9 mouse cellular contexts compared by ENCODE assay signal in the genomic region with DNA sequence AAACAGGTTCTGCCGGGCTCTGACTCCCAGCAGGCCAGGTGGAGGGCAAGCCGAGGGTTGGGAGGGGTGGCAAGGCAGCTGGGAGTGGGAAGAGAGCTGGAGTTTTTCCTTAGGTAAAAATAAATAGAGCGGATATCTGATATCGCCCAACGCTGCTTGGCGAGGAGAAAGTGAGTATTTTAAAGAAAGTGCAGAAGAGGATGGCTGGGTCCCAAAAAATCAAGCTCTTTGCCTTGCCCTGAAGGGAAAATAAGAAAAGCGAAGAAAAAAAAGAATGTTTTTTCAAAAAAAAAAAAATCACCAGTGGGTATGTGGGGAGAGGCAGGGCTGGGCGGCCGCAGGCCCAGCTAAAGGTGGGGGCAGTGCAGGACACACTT. TPM values are rescaled to one million over a fixed set of nuclear protein-coding genes. Genes with fewer than 3 reads are reported as not detected.
DNase-seq lines count a peak whose midpoint lies in the region; ATAC-seq and TF ChIP-seq lines count a peak whose summit lies in the region.
"Had no signal": no experiment of that assay in that cellular context is flagged by ENCODE, and none has a peak within 500 bp of the region (broad histone marks: within the 10 kb centered on the region; RNA-seq: fewer than 3 reads in every experiment).

No protein-coding gene starts in this region.

- H3K79me2 ChIP-seq in CH12.LX (replicated peaks; ENCODE audit: control insufficient read depth, extremely low read depth, insufficient read depth, poor library complexity, severe bottlenecking), result no peaks in the 10 kb centered on the region

- TF ChIP-seq RAD21 in CH12.LX (IDR thresholded peaks at IDR 0.05; ENCODE audit: low read depth, low read length), result no peak

- WGBS in heart, embryonic 10.5 days, result 21% methylated on average over 9 of the region's 9 CpGs
- WGBS in forebrain, embryonic 13.5 days, result 11% methylated on average over 9 of the region's 9 CpGs
- WGBS in liver, embryonic 14.5 days (ENCODE audit: insufficient replicate concordance), result 47% methylated on average over 9 of the region's 9 CpGs

- intact Hi-C loops in heart, postnatal 25 days (cut with DNase I), result loop anchor here (2.0 to 5.0 kb wide), 2 partner anchors 125 to 331 kb away; partner anchors contain the start of gene Flvcr2
- intact Hi-C loops in left cerebral cortex, postnatal 36 days (cut with DNase I), result loop anchor here (1.0 to 2.0 kb wide), 3 partner anchors 52 to 213 kb away; no protein-coding TSS in a partner anchor

- dilution Hi-C loops in CH12.LX (cut with MboI; ENCODE audit: extremely low pct_ligation_motif_present, extremely low pct_unique_long_range_greater_than_20kb, low sequenced_read_pairs), result no loop called here

- TF ChIP-seq POLR2A in CH12.LX (IDR thresholded peaks at IDR 0.05; ENCODE audit: low read depth, low read length), result no peak

- peak overlapping the region; percentile 92 for H3K27ac ChIP-seq in heart, embryonic 10.5 days
- no peak overlapping the region for H3K27ac ChIP-seq in CH12.LX (ENCODE audit: insufficient read depth, low read depth)
- peak overlapping the region; percentile 25; the same call in 1 of the 2 replicates for H3K27ac ChIP-seq in forebrain, embryonic 13.5 days
- no peak overlapping the region for H3K27ac ChIP-seq in liver, embryonic 14.5 days

- H3K4me3 ChIP-seq in heart, embryonic 10.5 days, result peak overlapping the region; percentile 70
- no peak overlapping the region for H3K4me3 ChIP-seq in CH12.LX (replicated peaks in 1 of 3; ENCODE audit: low read depth in 2 of 3, low read length in 2 of 3, poor library complexity in 1 of 3)
- peak overlapping the region; percentile 49 for H3K4me3 ChIP-seq in forebrain, embryonic 13.5 days
- H3K4me3 ChIP-seq in liver, embryonic 14.5 days (ENCODE audit: insufficient read depth in 1 of 2, low read depth in 2 of 2, low read length in 2 of 2), result peak overlapping the region; percentile 48 to 57; a peak in 3 of 4 replicates

- no peak for ATAC-seq in forebrain, embryonic 13.5 days
- ATAC-seq in liver, embryonic 14.5 days (ENCODE audit: insufficient read depth), result no peak

- no peak for DNase-seq in heart, embryonic 10.5 days (ENCODE audit: low spot score)
- DNase-seq in heart, postnatal 25 days (ENCODE audit: low spot score), result no peak
- DNase-seq in CH12.LX (ENCODE audit: extremely low read depth), result no peak
- no peak for DNase-seq in liver, embryonic 14.5 days (ENCODE audit: low read depth in 3 of 3, low spot score in 3 of 3)
- DNase-seq in urinary bladder, postnatal 4 days (ENCODE audit: low spot score in 2 of 2), result no peak
- no peak for DNase-seq in left cerebral cortex, postnatal 36 days (ENCODE audit: low spot score in 2 of 2)
- DNase-seq in T-cell, adult 2 months (ENCODE audit: low spot score), result no peak

- peaks cover 33% of the 10 kb centered on the region for H3K4me1 ChIP-seq in heart, embryonic 10.5 days
- peaks cover 0 to 3% of the 10 kb centered on the region in 2 experiments; a peak in 1 of 4 replicates for H3K4me1 ChIP-seq in CH12.LX (ENCODE audit: control insufficient read depth in 1 of 2, insufficient read depth in 2 of 2)
- peaks cover 30% of the 10 kb centered on the region for H3K4me1 ChIP-seq in forebrain, embryonic 13.5 days
- H3K4me1 ChIP-seq in liver, embryonic 14.5 days (replicated peaks; ENCODE audit: control insufficient read depth in 2 of 2, insufficient read depth in 2 of 2, low read length in 1 of 2), result no peaks in the 10 kb centered on the region; a peak in 1 of 4 replicates

- peak overlapping the region; percentile 66 for H3K4me2 ChIP-seq in CH12.LX (ENCODE audit: insufficient read depth, low read depth, poor library complexity, severe bottlenecking)
- H3K4me2 ChIP-seq in forebrain, embryonic 13.5 days, result peak overlapping the region; percentile 78
- peak overlapping the region; percentile 80 for H3K4me2 ChIP-seq in liver, embryonic 14.5 days (ENCODE audit: low read depth)

- no peak for TF ChIP-seq EP300 in CH12.LX (IDR thresholded peaks at IDR 0.05; ENCODE audit: low read length)
- no peak for TF ChIP-seq EP300 in liver, embryonic 14.5 days (IDR thresholded peaks at IDR 0.05; ENCODE audit: low read depth)

- TF ChIP-seq CTCF in CH12.LX (conservative IDR thresholded peaks at IDR 0.05 in 1 of 2, IDR thresholded peaks at IDR 0.05 in 1 of 2; ENCODE audit: low read depth in 2 of 2, low read length in 2 of 2), result no peak
- TF ChIP-seq CTCF in liver, embryonic 14.5 days (IDR thresholded peaks at IDR 0.05; ENCODE audit: low read depth), result no peak

- H3K27me3 ChIP-seq in heart, embryonic 10.5 days (ENCODE audit: insufficient read depth, poor library complexity, severe bottlenecking), result peaks cover 14% of the 10 kb centered on the region; the same call in 1 of the 2 replicates
- peaks cover 25% of the 10 kb centered on the region for H3K27me3 ChIP-seq in CH12.LX (replicated peaks)
- H3K27me3 ChIP-seq in forebrain, embryonic 13.5 days, result peaks cover 24% of the 10 kb centered on the region
- H3K27me3 ChIP-seq in liver, embryonic 14.5 days (ENCODE audit: control insufficient read depth, insufficient read depth, low read length), result peaks cover 31% of the 10 kb centered on the region

- 0 out of 2 replicates have a peak, but pooled peaks cover 4% of the 10 kb centered on the region for H3K36me3 ChIP-seq in heart, embryonic 10.5 days
- no peaks in the 10 kb centered on the region for H3K36me3 ChIP-seq in CH12.LX (replicated peaks in 1 of 2; ENCODE audit: control insufficient read depth in 1 of 2, insufficient read depth in 1 of 2, low read length in 1 of 2)
- H3K36me3 ChIP-seq in forebrain, embryonic 13.5 days (ENCODE audit: poor library complexity, severe bottlenecking), result no peaks in the 10 kb centered on the region
- H3K36me3 ChIP-seq in liver, embryonic 14.5 days (replicated peaks; ENCODE audit: control insufficient read depth, insufficient read depth, low read depth), result no peaks in the 10 kb centered on the region

- H3K9me3 ChIP-seq in heart, embryonic 10.5 days, result no peaks in the 10 kb centered on the region
- no peaks in the 10 kb centered on the region for H3K9me3 ChIP-seq in CH12.LX (replicated peaks; ENCODE audit: low read length)
- no peaks in the 10 kb centered on the region for H3K9me3 ChIP-seq in forebrain, embryonic 13.5 days (replicated peaks)
- H3K9me3 ChIP-seq in liver, embryonic 14.5 days (ENCODE audit: control insufficient read depth, low read length), result no peaks in the 10 kb centered on the region

- peak overlapping the region; percentile 46; the same call in 1 of the 2 replicates for H3K9ac ChIP-seq in CH12.LX (ENCODE audit: insufficient read depth, low read depth)
- H3K9ac ChIP-seq in forebrain, embryonic 13.5 days, result peak overlapping the region; percentile 65
- no peak overlapping the region for H3K9ac ChIP-seq in liver, embryonic 14.5 days (replicated peaks)

- in situ Hi-C loops in CH12.LX (cut with MboI; ENCODE audit: low pct_ligation_motif_present, low pct_unique_long_range_greater_than_20kb, low sequenced_read_pairs), result loop anchor here (5.0 to 10.0 kb wide), 3 partner anchors 53 to 226 kb away; no protein-coding TSS in a partner anchor

TF ChIP-seq in CH12.LX, 34 proteins besides CTCF, POLR2A, EP300 and RAD21:
- no peak for TF ChIP-seq UBTF (IDR thresholded peaks at IDR 0.05; ENCODE audit: low read depth, low read length)
- TF ChIP-seq GABPA (IDR thresholded peaks at IDR 0.05; ENCODE audit: insufficient replicate concordance, low read depth, low read length), result no peak
- no peak for TF ChIP-seq JUND (conservative IDR thresholded peaks at IDR 0.05; ENCODE audit: low read depth, low read length)
- TF ChIP-seq CHD1 (IDR thresholded peaks at IDR 0.05; ENCODE audit: low read depth, low read length), result no peak
- no peak for TF ChIP-seq MAX (IDR thresholded peaks at IDR 0.05; ENCODE audit: low read length)
- TF ChIP-seq BHLHE40 (IDR thresholded peaks at IDR 0.05; ENCODE audit: low read depth, low read length), result no peak
- no peak for TF ChIP-seq POLR2AphosphoS2 (IDR thresholded peaks at IDR 0.05; ENCODE audit: low read depth, low read length)
- no peak for TF ChIP-seq MEF2A (IDR thresholded peaks at IDR 0.05; ENCODE audit: borderline replicate concordance, low read depth, low read length)
- TF ChIP-seq ETS1 (conservative IDR thresholded peaks at IDR 0.05; ENCODE audit: low read depth, low read length), result no peak
- no peak for TF ChIP-seq KAT2A (IDR thresholded peaks at IDR 0.05; ENCODE audit: insufficient replicate concordance, low read length)
- no peak for TF ChIP-seq MAFK (IDR thresholded peaks at IDR 0.05; ENCODE audit: insufficient replicate concordance, low read length)
- TF ChIP-seq USF2 (conservative IDR thresholded peaks at IDR 0.05; ENCODE audit: low read depth, low read length), result no peak

RNA-seq across cellular contexts. Expression of gene Tgfb3, which starts 0.7 kb away (rescaled TPM):
- 13.0 and 15.3 TPM in 2 replicates for polyA plus RNA-seq in heart, embryonic 10.5 days (2016; fragmentation: Nextera tagmentation; extraction: Ambion mirVana)
- total RNA-seq in heart, postnatal 25 days (2021), result 10 to 100 TPM; 14.8 to 16.5 TPM
- total RNA-seq in CH12.LX (2012; rRNA removed) (0.13 and 0.34 TPM in 2 replicates), CH12.LX (2014; rRNA removed) (not detected in 2 replicates)
- not detected in 2 replicates for polyA plus RNA-seq in CH12.LX (2012; ENCODE audit: insufficient read length, low read depth)
- polyA plus RNA-seq in forebrain, embryonic 13.5 days (2015; fragmentation: Nextera tagmentation; extraction: Ambion mirVana), result 5.7 and 5.9 TPM in 2 replicates
- 0.94 and 1.2 TPM in 2 replicates for polyA plus RNA-seq in liver, embryonic 14.5 days (2012; rRNA removed)
- 0.75 and 1.3 TPM in 2 replicates for polyA plus RNA-seq in liver, embryonic 14.5 days (2014; fragmentation: Nextera tagmentation; extraction: Ambion mirVana)
- total RNA-seq in left cerebral cortex, postnatal 36 days (2021), result 10 to 100 TPM; 12.7 to 13.9 TPM
- total RNA-seq: megakaryocyte-erythroid progenitor cell, adult 5-6 weeks had no signal

RNA-seq across cellular contexts. Expression of gene Ift43, which starts 4.2 kb away (rescaled TPM):
- polyA plus RNA-seq in heart, embryonic 10.5 days (2016; fragmentation: Nextera tagmentation; extraction: Ambion mirVana), result 104 and 114 TPM in 2 replicates
- total RNA-seq in heart, postnatal 25 days (2021), result 10 to 100 TPM; 23.0 to 24.5 TPM
- total RNA-seq in CH12.LX (2012; rRNA removed) (5.6 and 8.6 TPM in 2 replicates), CH12.LX (2014; rRNA removed) (2.2 and 2.8 TPM in 2 replicates)
- polyA plus RNA-seq in CH12.LX (2012; ENCODE audit: insufficient read length, low read depth), result 1.9 and 2.0 TPM in 2 replicates
- 91.3 and 104 TPM in 2 replicates for polyA plus RNA-seq in forebrain, embryonic 13.5 days (2015; fragmentation: Nextera tagmentation; extraction: Ambion mirVana)
- polyA plus RNA-seq in liver, embryonic 14.5 days (2012; rRNA removed), result 3.0 and 3.3 TPM in 2 replicates
- polyA plus RNA-seq in liver, embryonic 14.5 days (2014; fragmentation: Nextera tagmentation; extraction: Ambion mirVana), result 5.8 and 7.3 TPM in 2 replicates
- 10 to 100 TPM; 14.4 to 15.8 TPM for total RNA-seq in left cerebral cortex, postnatal 36 days (2021)
- total RNA-seq: megakaryocyte-erythroid progenitor cell, adult 5-6 weeks had no signal

Comparison
In these comparisons a context has a peak if more than half of its experiments do, and no peak if none do; other contexts are left out.
1. H3K27ac ChIP-seq: peak in heart, embryonic 10.5 days (single experiment) and forebrain, embryonic 13.5 days (single experiment); none in CH12.LX (single experiment) and liver, embryonic 14.5 days (single experiment).
2. H3K4me3 ChIP-seq: peak in heart, embryonic 10.5 days (single experiment), forebrain, embryonic 13.5 days (single experiment) and liver, embryonic 14.5 days (2 of 2); none in CH12.LX (0 of 3).
3. RNA of gene Ift43, which starts 4.2 kb away (polyA plus RNA-seq): 91.3 to 104 TPM in forebrain, embryonic 13.5 days and 104 to 114 TPM in heart, embryonic 10.5 days; 3.0 to 7.3 TPM in liver, embryonic 14.5 days and 1.9 to 2.0 TPM in CH12.LX; every median in the first group is over 10 times any median in the second.
4. Peak in every context shown above with its lines, with median percentiles within 50 percentile points of each other: H3K4me2 ChIP-seq.